Mouse (Mus musculus) ES-Bruce4 (cell line): ENCODE data around the gene Gm49393.

Experiments used
- CTCF ChIP-seq: IDR thresholded peaks from one replicate; pipeline ENCODE4 v1.8.1; 2011; ENCODE audit warnings: low read depth, low read length
- EP300 ChIP-seq: IDR thresholded peaks from 2 replicates; pipeline ENCODE4 v1.6.1; 2011; ENCODE audit warnings: low read depth, low read length; ENCODE audit not compliant: insufficient read depth
- POLR2A ChIP-seq: IDR thresholded peaks from one replicate; pipeline ENCODE4 v1.8.1; 2011; ENCODE audit warnings: low read length; ENCODE audit not compliant: insufficient read depth

- TF ChIP-seq CTCF (no peak), POLR2A (no peak), EP300 (no peak)
These were observed 96.0 kb downstream of the Gm49393 start for GRCm38 (mm10) chr13:60839353-60839902.
